Mouse (Mus musculus): ENCODE results near the gene Ezr.
"Not testable (repeated sequence)": the region's sequence is repeated elsewhere in the genome, so short reads cannot be mapped to it uniquely, and the experiment has no call there.

Gene Ezr

DNA sequence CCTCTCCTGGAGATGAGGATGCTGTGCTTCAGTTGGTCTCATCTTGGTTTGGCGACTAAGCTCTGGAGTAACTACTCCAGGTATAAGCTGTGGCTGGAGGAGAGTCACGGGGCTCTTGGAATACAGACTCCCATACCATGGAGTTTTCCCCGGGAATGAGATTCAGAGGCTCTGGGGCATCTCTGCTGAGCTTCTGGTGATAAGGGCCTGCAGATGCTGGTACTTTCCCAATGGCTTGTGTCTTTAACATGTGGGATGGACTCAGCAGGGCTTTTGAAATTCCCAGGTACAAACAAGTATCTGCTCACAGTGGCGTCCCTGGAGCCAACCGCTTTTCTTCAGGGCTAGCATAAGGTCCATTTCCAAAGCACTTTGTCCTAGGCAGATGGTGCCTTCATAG lies 75.2 kb downstream of the Ezr start:
- DNase-seq (ENCODE audit: low read depth): not testable (repeated sequence)

DNA sequence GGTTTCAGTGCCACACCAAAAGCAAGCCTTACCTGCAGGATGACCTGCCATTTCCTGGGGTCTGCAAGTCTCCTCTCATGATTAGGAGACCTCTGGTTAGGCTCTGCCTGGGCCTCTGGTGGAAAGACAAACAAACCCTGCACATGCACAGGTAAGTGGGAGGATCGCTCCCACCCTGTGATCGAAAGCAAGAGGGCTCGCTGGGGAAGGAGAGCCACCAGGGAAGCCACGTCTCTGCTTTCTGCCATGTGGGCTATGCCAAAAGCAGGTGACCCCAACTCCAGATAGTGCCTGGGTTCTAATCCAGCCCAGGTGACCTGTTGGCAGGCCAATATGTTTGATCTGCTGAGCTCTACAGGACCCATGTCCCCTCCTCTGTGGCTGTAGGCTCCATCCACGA lies 76.1 kb downstream of the Ezr start:
- DNase-seq (ENCODE audit: low read depth): not testable (repeated sequence)

DNA sequence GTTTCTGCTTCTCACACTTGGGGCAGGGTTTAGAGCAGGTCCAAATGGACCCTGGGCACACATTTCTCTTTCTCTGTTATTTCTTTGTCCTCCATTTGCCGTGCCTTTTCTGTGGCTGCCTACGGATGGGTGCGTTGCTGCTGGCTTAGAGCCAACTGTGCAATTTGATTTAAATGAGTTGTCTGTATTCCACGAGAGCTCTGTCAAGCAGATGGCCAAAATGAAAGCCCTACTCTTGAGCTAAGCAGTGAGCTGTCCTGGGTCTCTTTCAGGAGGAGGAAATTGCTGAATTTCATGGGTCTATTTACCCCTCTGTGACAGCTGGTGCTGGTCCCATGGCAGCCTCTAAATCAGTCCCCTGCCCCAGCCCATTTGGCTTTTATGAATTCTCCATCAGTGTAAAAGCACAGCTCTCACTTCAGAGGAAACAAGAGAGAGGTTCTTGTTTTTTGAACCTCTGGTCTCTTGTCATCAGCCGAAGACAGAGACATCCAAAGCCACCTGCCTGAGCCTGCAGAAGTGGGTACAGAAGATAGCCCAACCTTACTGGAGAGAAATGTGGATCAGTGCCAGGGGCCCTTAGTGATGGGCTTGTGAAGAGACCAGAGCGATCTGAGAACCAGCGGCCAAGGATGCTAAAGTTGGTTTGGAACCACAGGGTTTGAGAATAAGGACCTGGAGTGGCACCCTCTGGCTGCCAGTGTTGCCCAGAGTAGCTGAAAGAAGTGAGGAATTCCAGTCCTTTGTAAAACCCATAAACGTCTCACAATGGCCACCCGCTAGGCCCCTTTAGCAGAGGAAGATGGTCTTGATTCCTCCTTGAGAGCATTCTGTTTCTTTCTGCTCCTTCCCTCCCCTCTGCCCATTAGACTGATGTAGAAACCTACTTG lies 79.0 kb downstream of the Ezr start:
- DNase-seq (ENCODE audit: low read depth): not testable (repeated sequence)

DNA sequence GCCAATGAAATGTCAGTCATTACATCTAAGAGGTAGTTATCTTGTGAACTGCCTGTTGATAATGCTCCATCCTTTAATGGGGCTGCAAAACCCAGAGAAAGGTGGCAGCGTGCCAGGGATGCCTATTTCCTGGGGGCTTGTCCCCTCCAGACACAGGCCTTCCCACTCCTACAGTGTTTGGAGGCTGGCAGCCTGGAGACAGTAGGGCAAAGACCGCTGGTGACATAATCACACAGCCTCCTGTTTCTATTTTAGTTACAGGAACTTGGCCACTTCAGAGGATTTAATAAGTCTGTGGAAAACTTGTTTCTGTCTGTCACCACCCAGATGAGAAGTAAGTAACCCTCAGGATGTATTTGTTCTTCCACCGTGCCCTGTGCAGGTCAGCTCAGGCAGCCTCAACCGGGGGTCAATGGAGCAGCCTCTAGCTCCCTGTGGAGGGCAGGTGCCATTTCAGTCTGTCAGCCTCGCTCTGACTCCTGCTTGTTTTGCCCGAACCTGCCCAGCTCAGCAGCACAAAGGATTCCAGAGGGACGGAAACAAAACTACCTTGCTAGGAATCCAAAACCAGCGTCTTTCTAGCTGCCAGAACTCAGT lies 79.9 kb downstream of the Ezr start:
- not testable (repeated sequence) for DNase-seq (ENCODE audit: low read depth)

DNA sequence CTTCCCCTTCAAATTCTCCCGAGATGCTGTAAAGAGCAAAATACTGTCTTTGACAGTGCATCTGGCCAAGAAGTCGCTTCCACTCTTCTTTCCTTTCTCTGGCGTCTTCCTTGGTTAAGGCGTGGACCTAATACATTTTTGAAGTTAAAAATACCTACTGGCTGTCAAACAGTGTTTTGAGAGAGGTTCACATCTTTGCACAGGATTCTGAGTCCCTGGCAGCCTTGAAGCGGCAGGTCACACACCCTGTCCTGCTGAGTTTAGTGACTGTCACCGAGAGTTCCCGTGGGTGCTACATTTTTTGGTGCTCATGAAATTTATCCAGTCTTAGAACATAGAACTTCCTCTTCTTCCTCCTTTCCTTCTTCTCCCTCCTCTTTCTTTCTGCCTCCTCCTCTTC lies 82.5 kb downstream of the Ezr start:
- not testable (repeated sequence) for DNase-seq (ENCODE audit: low read depth)

DNA sequence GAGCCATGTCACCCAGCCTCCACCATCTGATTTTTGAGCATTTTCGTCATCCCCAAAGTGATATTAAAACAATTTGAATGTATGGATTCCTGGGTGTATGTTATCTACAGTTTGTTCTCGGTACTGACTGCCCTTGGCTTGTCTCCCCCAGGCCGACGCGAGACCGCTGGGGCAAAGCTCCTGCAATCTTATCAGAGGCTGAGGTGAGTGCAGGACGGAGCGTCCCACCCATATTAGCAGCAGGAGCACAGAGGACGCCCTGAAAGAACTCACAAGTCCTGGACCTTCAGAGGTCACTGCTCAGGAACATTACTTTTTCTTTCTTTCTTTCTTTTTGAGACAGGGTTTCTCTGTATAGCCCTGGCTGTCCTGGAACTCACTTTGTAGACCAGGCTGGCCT lies 83.1 kb downstream of the Ezr start:
- DNase-seq (ENCODE audit: low read depth): not testable (repeated sequence)

DNA sequence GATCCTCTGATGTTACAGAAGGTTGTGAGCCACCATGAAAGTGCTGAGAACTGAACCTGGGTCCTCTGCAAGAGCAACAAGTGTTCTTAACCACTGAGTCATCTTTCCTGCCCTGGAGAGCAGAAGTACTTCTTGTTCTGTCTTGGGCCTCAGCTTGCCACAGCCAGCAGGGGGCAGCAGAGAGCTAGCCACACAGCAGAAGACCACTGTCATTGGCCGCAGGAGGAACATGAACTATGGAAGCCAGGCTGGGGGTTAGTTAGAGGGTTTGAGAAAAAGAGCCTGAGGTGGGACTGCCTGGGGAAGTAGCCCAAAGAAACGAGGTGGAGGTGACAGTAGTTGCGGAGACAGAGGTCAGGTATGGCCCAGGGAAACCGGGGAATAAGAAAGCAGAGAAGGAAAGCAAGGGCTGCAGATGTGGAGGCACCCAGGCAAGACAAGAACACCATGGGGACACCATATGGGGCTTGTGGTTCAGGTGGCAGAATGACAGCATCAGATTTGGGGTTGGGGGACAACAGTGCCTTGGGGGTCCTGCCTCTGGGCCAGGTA lies 85.3 kb downstream of the Ezr start:
- DNase-seq (ENCODE audit: low read depth): peak; percentile 89

DNA sequence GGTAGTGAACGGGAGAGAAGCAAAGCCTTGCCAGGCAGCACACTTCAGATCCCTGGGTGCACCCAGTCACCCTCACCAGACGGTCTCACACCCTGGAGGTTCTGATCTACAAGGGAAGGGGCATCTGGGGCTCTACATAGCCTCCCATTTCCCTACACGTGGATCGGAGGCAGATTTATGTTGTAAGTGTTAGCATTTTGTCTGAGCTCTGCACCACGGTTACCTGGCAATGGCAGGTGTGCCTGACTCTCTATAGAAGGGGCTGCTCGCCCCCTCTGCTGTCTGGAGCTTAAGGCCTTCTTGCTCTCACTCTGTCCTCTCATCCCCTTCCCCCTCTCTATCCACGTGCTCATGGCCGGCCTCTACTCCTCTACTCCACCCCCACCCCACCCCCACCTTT lies 86.1 kb downstream of the Ezr start:
- DNase-seq (ENCODE audit: low read depth): not testable (repeated sequence)

DNA sequence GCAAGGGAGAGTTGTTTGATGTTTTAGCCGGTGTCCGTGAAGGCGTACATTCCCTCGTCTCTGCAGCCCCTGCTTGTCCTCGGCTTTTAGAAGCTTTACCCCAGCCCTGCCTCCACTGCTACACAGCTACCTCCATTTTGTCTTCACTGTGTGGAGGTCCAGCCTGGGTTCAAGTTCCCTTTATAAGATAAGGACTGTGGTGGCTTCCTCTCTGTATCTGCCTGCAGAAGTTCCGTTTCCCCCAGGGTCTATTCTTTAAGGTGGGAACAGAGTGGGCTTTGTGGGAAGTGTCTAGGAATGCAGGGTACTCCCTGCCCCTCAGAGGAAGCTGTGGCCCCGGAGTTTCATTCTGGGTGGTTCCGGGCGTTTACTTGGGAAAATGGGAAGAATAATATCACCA lies 86.9 kb downstream of the Ezr start:
- not testable (repeated sequence) for DNase-seq (ENCODE audit: low read depth)

DNA sequence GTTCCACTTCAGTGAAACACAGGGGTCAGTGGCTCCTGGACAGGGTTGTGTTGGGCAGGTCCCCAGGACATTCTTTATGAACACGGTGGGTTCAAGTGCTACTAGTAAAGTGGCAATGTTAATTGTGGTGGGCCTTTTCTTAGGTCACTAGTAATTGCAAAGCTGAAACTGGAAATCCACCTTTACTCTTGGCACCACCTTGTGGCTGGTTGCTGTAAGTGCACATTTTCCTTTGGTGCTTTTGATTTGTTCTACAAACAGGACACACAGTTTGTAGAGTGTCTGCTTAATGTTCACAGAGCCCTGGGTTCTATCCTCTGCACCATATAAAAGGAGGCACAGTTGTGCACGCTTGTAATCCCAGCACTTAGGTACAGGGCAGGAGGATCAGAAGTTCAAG lies 91.0 kb downstream of the Ezr start:
- peak; percentile 68 for DNase-seq (ENCODE audit: low read depth)

DNA sequence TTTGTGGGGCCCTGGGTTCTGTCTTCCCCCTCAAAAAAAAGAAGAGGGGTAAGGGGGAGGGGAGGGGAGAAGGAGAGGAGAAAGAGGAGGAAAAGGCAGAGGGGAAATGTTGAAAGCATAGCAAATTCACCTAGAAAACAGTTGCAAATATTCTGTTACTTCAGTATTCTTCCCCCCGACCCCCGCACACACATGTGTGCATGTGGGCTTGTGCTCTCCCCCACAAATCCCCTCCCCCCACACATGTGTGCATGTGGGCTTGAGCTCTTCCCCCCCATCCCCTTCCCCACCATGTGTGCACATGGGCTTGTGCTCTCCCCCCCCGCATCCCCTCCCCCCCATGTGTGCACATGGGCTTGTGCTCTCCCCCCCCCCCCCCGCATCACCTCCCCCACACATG lies 93.2 kb downstream of the Ezr start:
- not testable (repeated sequence) for DNase-seq (ENCODE audit: low read depth)

Data from 416B (cell line).